Mouse (Mus musculus) layer of hippocampus, postnatal 14 days (tissue): ENCODE results near the gene Irs2. TPM values are rescaled to one million over a fixed set of nuclear protein-coding genes. Genes with fewer than 3 reads are reported as not detected.

Source experiments
- DNase-seq, 2 experiments: peaks; one replicate each; pipeline ENCODE4 v3.0.0; 2021 to 2022; ENCODE audit warnings: low spot score in 2 of 2, mixed read lengths in 1 of 2
- total RNA-seq, 2 experiments: library from RNA; stranded (reverse); gene quantifications; 2 replicates each; pipeline ENCODE4 v1.2.3; 2021

Gene Irs2
- total RNA-seq, 2 experiments from 2014 or later, result 59.9 to 65.7 TPM

DNA sequence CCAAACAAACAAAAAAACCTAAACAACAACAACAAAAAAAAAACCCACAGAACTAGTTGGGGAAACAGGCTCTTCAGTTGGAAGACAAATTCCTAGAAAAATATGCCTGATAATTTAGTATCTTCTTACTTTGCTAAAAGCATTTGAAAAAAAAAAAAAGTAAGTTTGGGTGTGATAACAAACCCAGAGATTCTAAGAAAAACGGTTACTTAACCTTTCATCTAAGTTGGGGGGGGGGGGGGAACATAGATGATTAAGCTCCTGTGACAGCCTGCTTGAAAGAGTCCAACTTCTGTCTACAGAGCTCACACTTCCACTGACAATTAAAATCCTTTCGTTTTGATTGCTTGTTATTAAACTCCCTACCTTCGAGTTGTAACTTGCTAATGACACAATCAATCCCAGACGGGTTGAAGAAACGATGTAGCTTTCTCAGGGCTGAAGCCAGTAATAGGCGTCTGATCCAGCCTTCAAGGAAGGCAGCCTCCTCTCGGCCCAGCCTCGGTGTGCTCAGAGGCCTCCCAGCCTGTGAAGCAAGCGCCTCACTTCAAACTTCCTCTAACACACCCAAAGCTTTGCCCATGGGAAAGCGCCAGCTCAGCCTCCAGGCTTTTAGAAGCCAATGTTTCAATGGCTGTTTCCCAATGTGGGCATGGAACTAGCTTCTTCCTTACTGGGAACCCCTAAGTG is 17.7 kb downstream of the Irs2 start:
- no peak for DNase-seq

DNA sequence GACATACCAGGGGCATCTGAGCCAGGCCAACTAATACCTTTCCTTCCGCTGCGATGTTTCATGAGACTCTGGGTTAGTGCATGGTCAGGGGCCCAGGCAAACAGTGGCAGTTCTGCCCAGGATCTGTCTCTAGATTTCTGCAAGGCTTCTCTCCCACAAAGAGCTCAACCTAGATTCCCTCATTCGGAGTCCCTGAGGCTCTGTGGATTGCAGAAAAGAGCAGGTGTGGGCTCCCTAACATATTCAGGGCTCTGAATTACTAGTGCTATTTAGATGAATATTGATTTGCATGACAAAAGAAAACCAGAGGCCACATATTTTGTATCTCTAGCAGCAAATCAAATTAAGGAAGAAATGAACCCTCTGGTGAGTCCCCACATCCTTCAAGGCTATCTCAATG is 18.3 kb downstream of the Irs2 start:
- DNase-seq, result no peak

DNA sequence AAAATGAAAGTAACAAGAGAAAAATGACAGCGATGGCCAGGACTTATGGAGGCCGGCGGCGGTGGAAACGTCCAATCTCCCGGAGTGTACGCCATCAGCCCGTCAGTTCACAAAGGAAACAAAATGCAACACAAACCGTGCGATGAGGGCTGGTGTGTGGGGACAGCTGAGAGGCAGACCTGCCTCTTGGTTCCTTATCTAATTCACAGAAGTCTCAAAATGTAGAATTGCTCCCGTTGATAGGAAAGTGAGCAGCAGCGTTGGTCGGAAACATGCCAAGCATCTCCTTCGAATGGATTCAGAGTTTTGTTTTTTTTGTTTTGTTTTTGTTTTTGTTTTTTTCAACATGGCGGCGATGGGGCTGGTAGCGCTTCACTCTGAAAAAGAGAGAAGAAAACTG is 21.6 kb downstream of the Irs2 start:
- DNase-seq, result no peak

DNA sequence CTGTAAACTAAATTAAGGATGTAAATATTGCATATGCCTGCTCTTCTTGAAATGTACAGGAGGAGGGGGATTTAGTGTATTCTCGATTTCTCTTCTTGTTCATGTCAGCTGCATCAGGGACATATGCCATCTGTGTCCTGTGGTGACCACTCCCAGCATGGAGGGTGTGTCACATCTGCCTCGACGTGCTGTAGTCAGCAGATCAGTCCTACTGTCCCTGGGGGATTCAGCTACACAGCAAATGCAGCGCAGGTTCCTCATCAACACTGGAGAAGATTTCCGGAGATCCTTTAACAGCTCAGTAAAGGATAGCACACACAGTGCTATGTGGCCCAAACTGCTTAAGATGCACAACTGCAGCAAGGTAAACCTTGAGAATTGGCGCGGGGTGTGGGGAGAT is 23.2 kb downstream of the Irs2 start:
- DNase-seq, result no peak

DNA sequence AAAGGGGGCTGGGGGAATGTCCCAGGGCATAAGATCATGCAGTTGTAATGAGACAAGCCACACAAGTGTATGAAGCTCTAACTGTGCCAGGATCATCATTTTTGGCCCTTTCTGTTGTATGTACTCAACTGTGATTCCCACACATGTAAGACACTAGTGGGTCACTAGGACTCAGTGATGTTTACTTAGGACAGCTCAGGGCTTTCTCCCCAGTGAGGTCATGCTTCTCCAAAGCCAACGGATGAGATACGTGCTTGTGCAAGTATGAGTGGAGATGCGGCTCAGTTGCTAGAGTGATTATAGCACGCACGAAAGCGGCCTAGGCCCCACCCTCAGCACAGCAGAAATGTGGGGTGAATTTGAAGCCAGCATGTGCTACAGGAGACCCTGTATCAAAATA is 27.4 kb downstream of the Irs2 start:
- DNase-seq, result no peak

DNA sequence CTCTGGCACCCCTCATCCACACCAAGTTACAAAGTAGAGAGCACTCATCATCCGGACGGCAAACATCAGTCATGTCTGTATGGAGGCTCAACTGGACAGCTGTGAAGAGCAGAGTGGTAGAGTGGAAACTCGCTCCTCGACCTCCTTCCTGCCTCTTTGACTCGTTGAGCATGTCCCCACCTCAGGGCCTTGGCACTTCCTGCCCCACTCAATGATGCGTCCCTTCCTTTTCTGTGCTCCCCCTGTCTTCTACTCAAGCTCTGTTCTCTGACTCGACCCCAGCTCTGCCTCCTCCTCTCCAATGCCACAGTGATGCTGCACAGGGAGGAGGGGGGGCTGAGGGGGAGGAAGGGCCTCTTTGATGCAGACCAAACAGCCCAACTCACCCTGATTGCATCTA is 28.3 kb downstream of the Irs2 start:
- DNase-seq, result no peak

DNA sequence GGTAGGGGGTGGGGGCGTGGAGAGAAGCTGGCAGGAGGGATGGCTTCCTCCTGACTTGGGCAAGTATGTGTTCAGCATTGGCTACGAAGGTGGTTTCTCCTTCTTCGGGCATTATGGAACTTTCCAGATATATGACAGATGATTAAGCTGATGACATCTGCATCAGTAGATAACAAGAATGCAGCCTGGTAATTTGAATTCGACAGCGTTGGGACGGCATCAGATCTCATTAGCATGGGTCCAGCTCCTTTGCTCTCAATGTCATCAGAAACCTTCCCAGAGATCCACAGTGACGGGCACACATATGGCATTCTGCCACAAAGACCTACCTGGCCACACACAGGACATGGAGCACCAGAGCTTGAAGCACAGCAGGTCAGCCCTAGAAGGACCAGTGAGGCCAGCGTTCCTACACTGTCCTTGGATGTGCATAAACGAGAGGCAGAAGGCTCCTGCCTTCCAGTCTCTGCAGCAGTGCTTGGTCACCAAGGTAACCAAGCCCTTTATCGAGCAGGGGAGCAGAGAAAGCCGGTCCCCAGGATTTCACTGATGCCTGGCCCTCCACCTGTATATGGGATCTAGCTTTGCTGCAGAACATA is 29.0 kb downstream of the Irs2 start:
- no peak for DNase-seq

DNA sequence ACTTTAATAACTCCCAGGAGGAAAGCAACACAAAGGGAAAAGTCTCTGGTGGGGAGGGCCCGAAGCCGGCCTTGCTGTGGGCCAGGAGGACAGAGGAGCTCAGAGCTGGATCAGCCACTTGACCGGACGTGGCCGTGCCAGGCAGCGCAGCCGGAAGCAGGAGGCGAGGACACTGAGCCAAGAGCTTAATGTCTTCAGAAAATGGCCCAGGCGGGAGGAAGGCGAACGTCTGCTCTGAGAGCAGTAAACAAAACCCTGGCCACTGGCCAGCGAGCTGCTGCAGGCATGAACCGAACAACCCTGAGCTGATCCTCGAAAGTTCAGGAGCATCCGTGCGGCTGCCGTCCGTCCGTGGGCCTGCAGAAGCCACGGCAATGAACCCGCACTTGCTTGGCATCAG is 29.9 kb downstream of the Irs2 start:
- peak; percentile 43 to 55 for DNase-seq

DNA sequence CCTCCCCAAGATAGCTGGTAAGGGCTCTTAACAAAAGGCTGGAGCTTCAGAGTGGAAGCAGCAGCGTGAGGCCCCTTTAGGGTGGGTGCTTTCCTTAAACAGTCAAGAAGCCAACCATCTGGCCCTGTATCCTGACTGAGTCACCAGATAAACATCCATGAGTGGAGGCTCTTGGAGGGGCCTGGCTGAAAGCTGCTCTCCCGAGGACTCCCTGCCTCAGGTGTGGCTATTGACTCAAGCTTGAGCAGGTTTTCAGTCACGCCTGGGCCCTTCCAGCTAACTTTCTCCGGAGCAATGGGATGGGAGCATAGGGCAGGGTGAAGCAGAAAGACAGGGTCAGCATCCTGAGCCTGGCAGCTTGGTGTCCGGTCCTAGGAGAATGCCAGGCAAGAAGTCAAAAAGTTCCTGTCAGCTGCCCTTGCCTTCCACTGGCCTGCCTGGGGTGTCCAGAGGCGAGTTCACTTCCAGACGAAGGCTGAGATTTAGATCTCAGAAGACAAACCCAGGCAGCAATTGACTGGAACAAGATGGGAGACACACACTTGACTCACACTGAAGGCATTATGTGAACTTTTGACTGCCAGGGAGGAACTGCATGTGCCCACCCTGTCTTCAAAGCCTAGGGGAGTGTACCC is 30.4 kb downstream of the Irs2 start:
- no peak for DNase-seq

DNA sequence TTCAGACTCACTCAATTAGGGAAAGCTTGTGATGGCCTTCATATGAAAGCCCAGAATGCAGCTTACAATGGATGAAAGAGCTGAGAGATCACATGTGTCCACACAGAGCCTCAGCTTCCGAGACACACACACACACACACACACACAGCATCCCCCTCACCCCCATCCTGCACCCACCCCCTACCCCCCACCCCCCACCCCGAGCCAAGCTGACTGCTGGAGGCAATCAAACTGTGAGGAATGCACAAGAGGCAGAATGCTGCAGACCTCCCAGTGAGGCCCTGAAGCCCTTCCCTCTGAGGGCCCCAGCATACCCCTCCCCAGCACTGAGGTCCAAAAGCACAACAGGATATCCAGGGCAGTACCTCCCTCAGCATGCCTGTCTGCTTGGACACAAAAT is 33.6 kb downstream of the Irs2 start:
- DNase-seq, result no peak

DNA sequence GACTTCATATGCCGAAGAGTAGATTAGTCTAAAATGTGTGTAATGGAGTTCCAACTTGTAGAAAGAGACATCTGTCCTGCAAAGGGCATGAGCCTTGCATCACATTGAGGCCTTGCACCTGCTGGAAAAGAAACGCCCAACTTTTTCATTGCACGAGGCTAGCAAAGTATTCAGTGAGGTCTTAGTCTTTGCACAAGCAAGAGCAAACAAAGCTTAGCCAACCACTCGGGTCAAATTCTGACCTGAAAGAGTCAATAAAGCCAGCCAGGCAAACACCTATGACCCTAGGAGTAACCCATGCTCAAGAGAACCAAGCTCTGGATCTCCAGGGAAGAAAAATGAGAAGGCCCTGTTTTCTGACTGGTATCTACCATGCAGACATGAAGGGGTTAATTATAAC is 34.1 kb downstream of the Irs2 start:
- no peak for DNase-seq

DNA sequence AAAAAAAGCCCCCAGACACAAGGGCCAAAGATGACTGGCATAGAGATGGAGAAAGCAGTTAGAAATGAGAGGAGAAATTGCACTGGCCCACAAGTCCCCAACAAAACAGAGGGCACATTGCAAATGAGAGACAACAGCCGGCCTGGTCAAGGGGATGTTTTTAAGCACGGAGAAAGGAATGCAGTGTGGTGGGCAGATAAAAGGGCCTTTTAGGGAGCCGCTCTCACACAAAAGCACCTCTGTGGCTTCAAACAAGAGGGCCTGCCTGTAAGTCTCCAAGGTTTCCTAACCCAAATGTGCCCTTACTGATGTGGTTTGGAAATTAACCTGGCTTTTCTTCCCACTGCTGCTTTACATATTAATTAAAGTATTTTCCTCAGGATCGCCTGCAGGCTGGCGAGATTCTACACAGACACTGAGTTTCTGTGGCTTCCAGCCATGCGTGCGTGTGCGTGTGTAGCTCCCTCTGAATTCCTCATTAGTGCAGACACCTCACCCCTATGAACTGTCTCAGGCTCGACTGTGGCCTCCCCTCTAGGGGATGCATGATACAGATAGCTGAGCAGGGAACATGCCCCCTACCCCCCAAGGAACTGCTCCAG is 35.3 kb downstream of the Irs2 start:
- no peak for DNase-seq

DNA sequence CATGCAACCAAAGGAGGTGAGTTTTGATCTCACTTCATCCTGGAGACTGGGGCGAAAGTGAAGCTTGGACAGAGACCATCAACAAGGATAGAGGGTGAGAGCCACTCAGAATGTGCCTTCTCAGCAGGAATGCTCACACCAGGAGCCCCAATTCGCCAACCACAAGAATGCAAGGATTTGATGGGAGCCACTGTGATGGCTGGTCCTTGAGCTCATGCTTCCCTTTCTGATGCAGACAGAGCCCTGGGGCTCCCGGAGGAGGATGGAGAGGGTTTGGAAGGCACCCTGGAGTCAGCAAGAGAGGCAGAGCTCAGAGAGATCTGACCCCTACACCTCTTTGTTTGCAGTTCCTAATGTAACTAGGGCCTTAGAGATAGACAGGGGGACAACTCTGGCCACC is 36.3 kb downstream of the Irs2 start:
- DNase-seq, result no peak

DNA sequence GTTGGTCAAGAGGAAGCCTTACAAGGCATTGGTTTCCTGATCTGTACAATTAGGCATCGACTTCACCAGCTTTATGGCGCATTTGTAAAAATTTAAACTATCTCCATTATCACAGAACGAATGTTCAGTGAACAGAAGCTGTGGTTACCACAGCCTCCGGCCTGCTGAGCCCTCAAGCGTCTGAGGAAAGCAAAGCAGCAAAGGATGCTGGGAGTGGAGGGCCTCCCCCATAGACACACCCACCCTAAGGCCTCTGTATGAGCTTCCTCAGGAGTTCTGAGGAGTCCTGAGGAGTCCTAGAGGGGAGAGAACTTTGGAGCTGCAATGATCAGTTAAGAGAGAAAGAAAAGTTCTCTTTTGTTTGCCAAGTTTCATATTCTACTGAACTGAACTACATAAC is 36.7 kb downstream of the Irs2 start:
- no peak for DNase-seq

DNA sequence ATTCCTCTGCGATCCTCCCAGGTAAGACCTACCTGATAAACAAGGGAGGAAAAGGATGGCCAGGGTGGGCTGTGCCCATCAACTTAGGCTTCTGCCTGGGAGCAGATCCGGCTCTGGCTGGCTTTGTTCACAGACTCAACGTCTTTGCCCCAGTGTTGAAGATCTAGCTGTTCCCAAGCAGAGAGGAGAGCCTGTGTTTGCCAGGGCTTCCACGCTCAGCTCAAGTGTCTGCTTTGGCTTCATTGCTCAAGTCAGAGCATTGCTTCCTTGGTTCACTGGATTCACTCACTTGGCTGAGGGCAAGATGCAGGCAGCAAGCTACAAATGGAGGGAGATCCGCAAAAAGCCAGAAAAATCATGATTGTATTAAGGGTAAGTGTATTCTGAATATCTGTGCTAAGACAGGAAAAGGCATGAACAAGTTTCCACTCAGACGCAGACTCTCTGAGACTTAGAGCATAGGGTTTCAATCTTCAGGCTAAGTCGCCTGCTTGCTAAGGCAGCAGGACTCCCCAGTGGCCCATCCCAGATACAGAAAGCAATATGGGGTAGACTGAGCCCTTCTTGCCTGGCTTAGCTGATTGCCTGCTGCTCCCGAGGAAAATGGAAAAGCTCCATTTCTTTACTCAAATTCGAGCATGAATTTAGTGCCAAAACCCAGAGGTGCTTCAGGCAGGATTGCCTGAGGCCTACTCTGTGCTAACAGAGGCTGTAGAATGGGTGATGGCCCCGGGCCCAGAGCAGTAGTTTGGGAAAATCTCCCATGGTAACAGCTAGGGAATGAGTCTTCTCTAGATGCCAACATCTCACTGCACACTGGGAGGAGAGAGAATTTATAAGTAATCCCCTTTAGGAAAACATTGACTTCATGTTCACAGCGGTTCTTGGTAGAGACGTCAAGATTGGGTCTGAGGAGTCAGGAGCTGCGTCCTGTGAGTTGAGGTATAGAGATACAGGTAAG is 37.5 kb downstream of the Irs2 start:
- DNase-seq, result no peak

DNA sequence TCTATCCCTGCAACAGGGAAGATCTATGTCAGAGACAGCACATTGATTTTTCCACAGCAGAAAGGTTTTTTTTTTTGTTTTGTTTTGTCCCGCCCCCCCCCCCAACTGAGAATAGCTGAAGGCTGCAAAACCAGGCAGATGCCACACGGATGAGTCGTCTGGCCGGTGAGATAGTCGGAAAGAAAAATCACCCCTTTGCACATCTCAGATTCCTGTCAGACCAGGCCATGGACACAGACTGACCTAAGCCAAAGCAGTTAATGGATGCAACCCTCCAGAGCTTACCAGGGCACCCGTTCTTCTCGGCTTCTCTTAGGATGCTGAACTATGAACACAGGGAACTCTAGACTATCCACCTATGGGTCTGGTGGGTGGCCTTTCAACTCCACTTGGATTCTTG is 39.6 kb downstream of the Irs2 start:
- no peak for DNase-seq

DNA sequence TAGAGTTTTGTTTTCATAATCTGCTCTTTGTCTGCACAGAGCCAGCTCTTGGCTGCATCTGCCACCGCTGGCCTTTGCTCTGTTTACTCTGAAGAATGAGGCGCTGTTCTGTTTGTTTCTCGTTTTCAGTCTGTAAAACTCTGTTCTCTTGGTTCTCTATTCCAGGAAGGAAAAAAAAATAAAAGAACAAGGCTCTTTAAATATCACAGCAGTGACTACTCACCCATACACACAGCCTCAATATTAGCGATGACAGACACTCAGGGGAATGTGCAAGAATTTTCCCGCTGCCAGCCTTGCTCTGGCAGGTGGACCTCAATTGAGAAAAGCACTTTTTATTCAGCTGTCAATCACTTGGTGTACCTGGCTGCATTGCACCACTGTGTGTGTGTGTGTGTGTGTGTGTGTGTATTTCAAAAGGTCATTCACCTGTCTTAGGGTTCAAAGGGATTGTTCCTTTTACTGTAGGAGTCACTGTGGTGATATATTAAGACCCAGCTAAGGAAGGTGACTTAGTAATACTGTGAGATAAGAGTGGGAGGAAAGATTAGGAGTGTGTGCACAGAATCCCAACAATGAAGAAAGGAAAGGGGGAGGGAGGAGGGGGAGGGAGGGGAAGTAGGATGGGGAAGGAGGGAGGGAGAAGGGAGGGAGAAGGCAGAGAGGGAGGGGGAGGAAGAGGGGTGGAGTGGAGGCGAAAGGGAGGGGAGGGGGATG is 42.7 kb downstream of the Irs2 start:
- DNase-seq, result no peak

DNA sequence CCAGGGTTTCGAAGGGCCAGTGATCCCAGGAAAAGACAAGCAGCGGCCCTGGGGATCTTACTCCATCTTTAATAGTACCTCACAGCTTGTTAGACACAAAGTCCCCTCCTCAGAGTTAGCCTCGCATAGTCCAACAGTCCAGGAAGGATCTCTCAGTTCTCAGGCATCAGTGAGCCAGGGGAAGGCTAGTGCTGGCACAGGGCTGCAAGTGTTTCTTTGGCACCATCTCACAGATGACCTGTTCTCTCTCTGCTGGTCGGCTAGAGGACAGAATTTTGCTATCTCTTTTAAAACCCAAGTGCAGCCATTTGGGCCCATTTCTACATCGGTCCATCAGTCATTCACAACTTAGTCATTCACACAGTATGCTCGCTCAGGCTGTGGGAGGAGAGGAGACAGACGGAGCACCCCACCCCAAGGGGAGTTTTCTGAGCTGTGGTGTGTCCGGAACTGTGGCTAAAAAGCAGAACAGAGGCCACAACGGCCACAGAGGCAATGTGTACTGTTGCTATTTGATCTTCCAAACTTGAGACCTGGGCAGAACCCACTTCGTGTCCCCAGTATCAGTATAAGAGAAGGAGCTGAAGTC is 43.7 kb downstream of the Irs2 start:
- no peak for DNase-seq

DNA sequence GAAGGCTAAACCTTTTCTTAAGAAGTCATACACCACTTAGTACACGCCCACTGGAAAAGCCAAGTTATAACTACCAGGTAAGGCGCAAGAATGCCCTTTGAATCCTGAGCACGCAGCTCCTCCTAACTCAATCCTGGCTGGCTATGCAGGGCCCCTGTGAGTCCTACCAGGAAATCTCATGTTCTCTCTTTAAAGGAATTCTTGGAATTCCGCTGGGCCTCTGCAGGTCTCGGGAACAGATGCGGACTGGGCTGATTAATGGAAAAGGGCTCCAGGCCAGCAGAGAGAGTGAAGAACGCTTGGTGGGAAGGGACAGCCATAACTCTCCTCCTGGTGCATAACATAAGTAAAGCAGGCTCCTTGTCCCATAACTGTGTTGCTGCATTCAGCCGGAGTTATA is 46.3 kb downstream of the Irs2 start:
- no peak for DNase-seq

DNA sequence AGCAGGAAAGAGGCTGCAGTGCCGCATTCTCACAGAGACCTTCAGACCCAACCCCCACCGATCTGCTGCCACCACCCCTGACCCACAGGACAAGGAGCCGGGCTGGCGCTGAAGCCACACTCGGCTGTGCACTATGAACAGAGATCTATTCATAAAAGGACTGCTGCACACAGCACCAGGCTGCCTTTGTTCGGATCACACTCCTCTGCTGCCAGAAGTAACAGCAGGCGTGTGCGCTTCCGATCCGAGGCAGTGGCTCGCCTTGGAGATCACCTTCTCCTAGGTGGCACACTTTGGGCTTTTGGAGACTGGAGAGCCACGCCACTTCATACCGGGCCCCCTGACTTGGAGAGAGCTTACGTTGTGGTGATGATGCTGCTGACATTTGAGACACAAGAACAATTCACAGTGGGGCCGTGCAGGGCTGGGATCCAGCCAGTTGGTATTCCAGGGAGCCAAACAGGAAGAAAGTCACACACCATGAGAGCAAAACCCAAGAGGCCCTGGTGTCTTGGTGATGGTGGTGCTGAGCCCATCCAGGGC is 47.9 kb downstream of the Irs2 start:
- peak in 1 of 2 experiments; percentile 49 for DNase-seq
